Mouse (Mus musculus) frontal cortex, postnatal 36 days (tissue): ENCODE data around the gene Pappa.

Experiments used
- DNase-seq, 2 experiments: peaks; one replicate each; pipeline ENCODE4 v3.0.0; 2022; ENCODE audit warnings: low spot score in 2 of 2

Gene Pappa

GRCm38 (mm10) chr4:65272295-65272694, 148.3 kb downstream of the Pappa start:
- peak in 1 of 2 experiments; percentile 5 for DNase-seq

DNA sequence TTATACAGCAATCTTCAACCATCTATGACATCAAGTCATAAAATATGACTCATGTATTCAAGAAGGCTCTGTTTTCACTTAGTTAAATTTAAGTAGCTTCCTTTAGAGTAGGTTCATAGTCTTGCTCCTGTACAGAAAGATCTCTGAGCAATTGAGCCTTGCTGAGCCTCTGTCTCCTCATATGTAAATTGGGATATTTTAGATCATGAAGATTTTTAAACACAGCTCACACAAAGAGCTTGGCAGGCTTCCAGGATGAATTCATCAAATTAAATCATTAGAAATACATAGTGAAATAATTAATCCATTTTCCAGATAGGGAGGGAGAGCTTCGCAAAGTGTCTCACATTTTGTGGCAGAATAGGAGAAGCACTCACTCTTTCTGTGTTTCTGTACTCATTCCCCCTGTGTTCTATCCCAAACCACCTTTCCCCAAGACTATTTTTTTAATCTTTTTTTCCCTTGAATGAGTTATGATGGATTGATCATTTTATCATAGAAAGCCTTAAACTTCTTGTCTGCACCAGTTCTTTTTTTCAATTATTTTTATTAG, 149.4 kb downstream of the Pappa start:
- DNase-seq: peak in 1 of 2 experiments; percentile 3

- no peak for DNase-seq
Observed at GRCm38 (mm10) chr4:65278451-65279271, 154.7 kb downstream of the Pappa start.

GRCm38 (mm10) chr4:65279272-65279653, 155.3 kb downstream of the Pappa start:
- no peak for DNase-seq

GRCm38 (mm10) chr4:65279979-65280677, 156.2 kb downstream of the Pappa start:
- no peak for DNase-seq

GRCm38 (mm10) chr4:65280888-65281287, 156.9 kb downstream of the Pappa start:
- no peak for DNase-seq

DNA sequence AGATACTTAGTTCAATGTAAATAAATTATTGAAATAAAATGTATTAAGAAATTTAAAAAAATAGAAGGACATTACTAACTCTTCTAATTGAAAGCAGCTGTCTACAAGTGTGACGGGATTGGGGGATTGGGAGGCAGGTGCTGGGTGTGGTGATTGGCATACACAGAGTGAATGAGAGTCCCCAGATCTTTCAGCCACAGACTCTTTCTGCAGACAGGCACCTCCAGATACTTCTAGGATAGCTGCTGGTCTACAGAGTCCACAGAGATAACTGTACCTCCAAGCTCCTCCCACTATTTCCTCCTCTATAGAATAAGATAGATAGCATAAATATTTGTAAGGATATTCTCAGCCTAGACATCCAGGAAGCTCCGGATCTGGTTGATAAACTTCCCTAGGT, 159.6 kb downstream of the Pappa start:
- DNase-seq: no peak

DNA sequence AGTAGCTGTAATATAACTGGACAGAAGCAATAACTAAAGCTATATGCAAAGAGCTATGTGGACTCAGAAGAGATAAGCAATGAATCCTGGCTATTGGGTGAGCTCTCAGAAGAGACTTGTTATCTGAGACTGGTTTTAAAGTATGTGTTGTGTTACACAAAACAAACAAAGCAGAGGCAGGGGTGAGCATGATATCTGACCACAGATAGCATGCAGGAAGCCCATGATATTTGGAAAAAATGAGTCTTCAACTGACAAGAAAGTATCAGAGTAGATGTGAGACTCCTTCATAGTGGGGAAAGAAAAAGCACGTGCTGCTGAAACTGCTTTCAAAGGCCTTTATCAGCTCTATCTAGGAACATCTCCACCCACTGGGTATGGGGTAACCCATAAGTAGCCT, 161.2 kb downstream of the Pappa start:
- DNase-seq: no peak

DNA sequence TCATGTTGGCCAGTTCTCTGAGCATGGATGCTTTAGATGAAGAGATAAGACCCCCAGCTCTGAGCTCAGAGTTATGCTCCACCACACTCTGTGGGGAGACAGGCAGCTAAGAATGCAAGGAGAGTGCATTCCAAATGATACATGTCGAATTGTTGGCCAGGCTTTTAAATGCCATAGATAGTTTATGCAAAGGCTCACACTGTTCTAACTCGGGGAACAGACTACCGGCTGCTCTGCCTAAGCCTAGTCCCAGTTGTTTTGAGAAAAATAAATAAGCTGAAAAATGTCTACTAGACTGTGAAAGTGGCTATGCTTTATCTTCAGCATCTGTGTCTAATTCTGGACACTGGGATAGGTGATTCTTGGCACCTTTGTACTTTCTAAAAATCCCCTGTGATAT, 165.3 kb downstream of the Pappa start:
- DNase-seq: no peak

DNA sequence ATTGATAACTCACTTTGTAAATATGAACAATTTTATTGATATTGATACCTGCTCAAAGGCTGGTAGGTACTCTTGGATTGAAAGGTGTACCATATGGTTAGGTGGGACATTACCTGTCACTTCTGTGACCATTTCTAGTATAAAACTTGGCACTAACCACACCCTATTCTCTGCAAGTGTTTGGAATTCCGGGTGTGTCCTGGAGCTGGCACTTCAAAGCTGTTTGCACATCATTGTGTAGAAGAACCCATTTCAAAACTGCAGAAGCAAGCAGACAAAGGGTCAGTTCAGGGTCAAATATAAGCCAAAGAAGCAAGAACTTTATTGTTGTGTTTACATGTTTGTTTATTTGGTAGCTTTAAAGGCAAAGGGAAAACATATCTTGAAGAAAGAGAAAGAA, 171.8 kb downstream of the Pappa start:
- DNase-seq: no peak

DNA sequence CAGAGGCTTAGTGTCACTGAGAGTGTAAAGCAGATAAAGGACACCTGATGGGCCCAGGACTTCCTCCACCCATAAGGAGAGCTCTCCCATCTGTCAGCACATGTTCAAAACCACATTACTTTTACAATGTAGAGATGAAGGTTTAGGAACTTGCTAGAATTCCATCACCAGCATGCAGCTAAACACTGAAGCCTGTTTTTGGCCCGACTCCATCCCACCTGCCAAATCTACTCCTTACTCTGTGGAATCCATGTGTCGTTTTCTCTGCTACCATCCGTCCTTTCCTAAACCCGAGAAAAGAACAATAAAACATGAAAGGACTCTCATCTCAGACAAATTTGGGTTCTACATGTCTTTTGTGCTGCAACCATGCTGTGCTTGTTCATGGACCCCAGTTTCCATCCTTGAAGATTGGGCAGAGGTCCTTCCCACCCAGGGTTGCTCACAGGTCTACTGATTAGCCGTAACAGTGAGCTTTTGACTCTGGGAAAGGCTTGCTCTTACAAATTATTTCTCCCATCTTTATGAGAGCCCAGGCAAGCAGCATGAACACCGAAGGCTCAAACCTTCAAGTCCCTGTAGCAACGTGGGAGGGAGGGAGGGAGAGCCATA, 172.5 kb downstream of the Pappa start:
- no peak for DNase-seq

GRCm38 (mm10) chr4:65296968-65297499, 173.1 kb downstream of the Pappa start:
- DNase-seq: no peak

DNA sequence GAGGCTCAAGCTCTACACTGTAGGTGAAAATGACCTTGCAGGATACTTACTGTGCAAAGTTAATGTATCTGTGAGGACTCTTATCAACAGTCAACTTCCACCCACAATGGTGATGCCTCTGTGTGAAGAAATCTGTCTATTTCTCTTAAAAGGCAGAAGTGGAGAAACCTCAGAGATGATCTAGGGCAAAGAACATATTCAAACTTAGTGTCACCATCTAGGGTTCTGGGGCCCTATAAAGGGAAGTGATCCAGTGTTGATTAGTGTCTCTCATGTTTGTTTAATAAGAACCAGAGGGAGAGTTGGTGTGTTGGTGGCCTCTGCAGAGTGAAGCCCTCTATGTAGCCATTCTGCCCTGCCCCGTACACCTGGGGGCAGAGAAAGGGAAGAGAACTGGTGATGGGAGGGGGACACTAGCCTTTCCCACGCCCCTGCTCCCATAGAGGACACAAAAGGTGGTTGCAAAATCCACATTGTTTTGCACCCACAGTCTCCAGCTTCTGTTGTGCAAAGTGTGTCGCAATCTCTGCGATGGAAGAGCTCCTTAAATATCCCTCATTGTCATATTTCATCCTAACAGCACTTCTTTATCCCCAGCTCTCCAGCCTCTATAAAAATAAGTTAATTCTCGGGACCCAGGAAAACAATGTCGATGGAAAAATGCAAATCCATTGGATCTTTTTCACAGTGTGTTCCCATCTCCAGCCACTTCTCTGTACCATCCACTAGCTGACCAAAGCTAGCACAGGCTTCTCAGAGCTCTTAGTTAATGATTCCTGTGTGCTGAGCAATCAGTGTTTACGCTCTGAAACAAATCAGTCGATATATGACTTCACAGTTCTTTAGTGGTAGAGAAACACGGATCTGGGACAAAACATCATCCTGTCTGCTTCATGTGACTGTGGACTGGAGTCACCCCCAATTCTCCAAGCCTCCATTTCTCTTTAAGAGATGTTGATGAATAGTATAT, 174.5 kb downstream of the Pappa start:
- no peak for DNase-seq

GRCm38 (mm10) chr4:65299365-65299764, 175.4 kb downstream of the Pappa start:
- DNase-seq: no peak

- no peak for DNase-seq
Observed at GRCm38 (mm10) chr4:65300431-65300830, 176.5 kb downstream of the Pappa start.

- no peak for DNase-seq
Observed at GRCm38 (mm10) chr4:65302666-65303065, 178.7 kb downstream of the Pappa start.

DNA sequence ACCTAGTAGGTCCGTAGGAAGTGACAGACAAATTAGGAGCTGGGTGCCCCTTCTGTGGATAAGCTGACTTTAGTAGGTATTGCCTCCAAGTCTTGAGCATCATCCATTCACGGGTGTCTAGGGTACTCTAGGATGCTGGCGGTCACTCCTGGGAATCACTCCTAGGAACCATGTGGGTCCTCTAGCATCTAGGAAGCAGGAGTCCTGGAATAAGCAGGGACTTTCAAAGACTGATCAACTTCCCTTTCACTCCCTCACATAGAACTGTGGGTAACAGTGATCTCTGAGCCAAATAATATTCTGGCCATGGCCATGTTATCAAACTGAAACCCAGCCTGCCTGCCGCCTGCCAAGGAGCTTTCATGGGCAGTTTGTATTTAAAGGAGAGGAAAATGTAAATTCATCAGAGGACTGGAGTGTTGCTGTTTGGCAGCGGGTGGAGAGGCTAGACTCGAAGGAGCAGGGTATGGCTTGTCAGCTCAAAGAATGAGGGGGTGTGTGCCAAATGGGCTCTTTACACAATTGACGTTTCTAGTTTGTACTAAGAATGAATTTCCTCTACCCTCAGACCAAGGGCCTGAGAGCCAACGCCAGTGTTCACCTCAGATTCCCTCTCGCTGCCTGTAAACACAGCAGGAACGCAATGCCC, 194.0 kb downstream of the Pappa start:
- peak in 1 of 2 experiments; percentile 17 for DNase-seq

GRCm38 (mm10) chr4:65321340-65321739, 197.4 kb downstream of the Pappa start:
- DNase-seq: peak; percentile 15 to 38

DNA sequence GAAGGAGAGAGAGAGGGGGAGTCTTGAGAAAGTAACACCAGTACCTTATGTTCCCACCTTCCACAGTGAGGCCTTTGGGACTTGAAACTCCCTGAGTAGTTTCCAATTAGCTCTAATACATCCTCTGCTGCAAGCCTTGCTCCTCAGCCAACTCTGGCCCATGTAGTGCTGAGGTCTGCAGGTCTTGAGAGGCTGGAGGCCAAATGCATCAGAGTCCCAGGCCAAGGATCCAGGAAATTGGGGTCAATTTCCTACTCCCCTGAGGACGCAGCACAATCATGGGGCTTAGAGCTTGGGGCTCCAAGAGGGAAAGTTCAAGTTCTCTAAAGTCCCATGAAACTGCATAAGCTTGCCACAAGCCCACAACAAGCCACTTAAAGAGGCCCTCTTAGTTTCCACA, 198.0 kb downstream of the Pappa start:
- DNase-seq: no peak

DNA sequence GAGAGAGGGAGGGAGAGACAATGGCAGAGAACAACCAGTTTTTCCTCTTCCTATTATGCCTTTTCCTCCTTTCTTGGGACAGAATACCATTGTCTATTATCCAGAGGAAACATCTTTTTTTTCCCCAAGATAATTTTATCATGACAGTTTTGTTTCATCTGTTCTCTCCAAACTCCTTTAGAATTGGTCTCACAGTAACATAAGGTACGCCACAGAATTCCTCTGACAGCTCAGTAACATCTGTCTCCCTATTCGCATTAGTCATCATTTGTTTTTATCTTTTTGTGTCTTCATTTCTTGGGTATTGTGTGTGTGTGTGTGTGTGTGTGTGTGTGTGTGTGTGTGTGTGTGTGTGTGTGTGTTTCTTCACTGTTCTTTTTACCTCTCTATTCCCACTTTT, 201.8 kb downstream of the Pappa start:
- DNase-seq: no peak
